Mouse (Mus musculus) left cerebral cortex, adult 2 months (tissue): ENCODE data around the gene Smarcc1. TPM values are rescaled to one million over a fixed set of nuclear protein-coding genes. Genes with fewer than 3 reads are reported as not detected.

Experiments
- DNase-seq, 2 experiments: peaks; one replicate each; pipeline ENCODE4 v3.0.0; 2021 to 2022; ENCODE audit warnings: low spot score in 2 of 2, mixed read lengths in 1 of 2; ENCODE audit errors: extremely low spot score in 1 of 2
- H3K27ac ChIP-seq: fragments of 200-600 bp; 2 replicates; pipeline ENCODE4 v1.8.1; 2022
- H3K4me3 ChIP-seq: fragments of 200-600 bp; 2 replicates; pipeline ENCODE4 v1.8.1; 2022
- CTCF ChIP-seq: fragments of 200-600 bp; IDR thresholded peaks from 2 replicates; pipeline ENCODE4 v1.8.1; 2022; ENCODE audit warnings: antibody characterized with exemption, mild to moderate bottlenecking, moderate library complexity
- intact Hi-C: fragments of 180-260 bp; cut with DNase I; formaldehyde crosslinking; loops from one replicate; pipeline ENCODE4 v1.15.1; 2025
- total RNA-seq, 2 experiments: library from RNA; stranded (reverse); gene quantifications; 2 replicates each; pipeline ENCODE4 v1.2.3; 2021

Smarcc1 gene
- total RNA-seq, 2 experiments from 2014 or later: 68.6 to 74.8 TPM

GRCm38 (mm10) chr9:110245590-110246320 lies 128.2 kb downstream of the Smarcc1 start:
- peak; percentile 60 to 71 for DNase-seq
- intact Hi-C loops: loop anchor here (1.0 to 2.0 kb wide), 2 partner anchors 39 to 47 kb away; no protein-coding TSS in a partner anchor
- TF ChIP-seq CTCF: no peak

GRCm38 (mm10) chr9:110246321-110246640 lies 128.8 kb downstream of the Smarcc1 start:
- no peak for TF ChIP-seq CTCF

More at GRCm38 (mm10) chr9:110245590-110246320, 128.2 kb downstream of the Smarcc1 start:
- Histone ChIP-seq H3K27ac (peak overlapping the region; percentile 93), H3K4me3 (peak overlapping the region; percentile 72)

GRCm38 (mm10) chr9:110247049-110247448 lies 129.5 kb downstream of the Smarcc1 start:
- Histone ChIP-seq H3K27ac (peak overlapping the region; percentile 91), H3K4me3 (peak overlapping the region; percentile 72)
- no peak for DNase-seq
- intact Hi-C loops: no loop called here
- no peak for TF ChIP-seq CTCF

More at GRCm38 (mm10) chr9:110246321-110246640, 128.8 kb downstream of the Smarcc1 start:
- DNase-seq: peak in 1 of 2 experiments; percentile 35
- Histone ChIP-seq H3K4me3 (peak overlapping the region; percentile 72), H3K27ac (peak overlapping the region; percentile 91)
- intact Hi-C loops: no loop called here

GRCm38 (mm10) chr9:110248861-110249260 lies 131.4 kb downstream of the Smarcc1 start:
- intact Hi-C loops: no loop called here
- Histone ChIP-seq H3K27ac (peak overlapping the region; percentile 85), H3K4me3 (no peak overlapping the region)
- TF ChIP-seq CTCF: no peak
- DNase-seq: no peak

GRCm38 (mm10) chr9:110249823-110250543 lies 132.5 kb downstream of the Smarcc1 start:
- TF ChIP-seq CTCF: no peak
- peak overlapping the region; percentile 85 for H3K27ac ChIP-seq
- peak overlapping the region; percentile 23 for H3K4me3 ChIP-seq
- DNase-seq: peak; percentile 43 to 65
- intact Hi-C loops: no loop called here

GRCm38 (mm10) chr9:110250776-110251175 lies 133.3 kb downstream of the Smarcc1 start:
- TF ChIP-seq CTCF: no peak
- Histone ChIP-seq H3K4me3 (peak overlapping the region; percentile 22), H3K27ac (peak overlapping the region; percentile 85)
- intact Hi-C loops: no loop called here
- peak in 1 of 2 experiments; percentile 32 for DNase-seq

- no peak for TF ChIP-seq CTCF
- DNase-seq: no peak
- Histone ChIP-seq H3K27ac (peak overlapping the region; percentile 66), H3K4me3 (no peak overlapping the region)
- intact Hi-C loops: no loop called here
Measured at GRCm38 (mm10) chr9:110255407-110256019, 138.0 kb downstream of the Smarcc1 start.

GRCm38 (mm10) chr9:110258646-110259045 lies 141.1 kb downstream of the Smarcc1 start:
- intact Hi-C loops: no loop called here
- TF ChIP-seq CTCF: no peak
- no peak overlapping the region for H3K27ac ChIP-seq

GRCm38 (mm10) chr9:110259118-110259517 lies 141.6 kb downstream of the Smarcc1 start:
- intact Hi-C loops: no loop called here
- H3K27ac ChIP-seq: no peak overlapping the region
- no peak overlapping the region for H3K4me3 ChIP-seq
- DNase-seq: no peak
- TF ChIP-seq CTCF: no peak

More at GRCm38 (mm10) chr9:110258646-110259045, 141.1 kb downstream of the Smarcc1 start:
- H3K4me3 ChIP-seq: no peak overlapping the region
- DNase-seq: no peak

GRCm38 (mm10) chr9:110263181-110263580 lies 145.7 kb downstream of the Smarcc1 start:
- intact Hi-C loops: no loop called here
- no peak overlapping the region; the same call in 1 of the 2 replicates for H3K27ac ChIP-seq
- TF ChIP-seq CTCF: no peak
- H3K4me3 ChIP-seq: no peak overlapping the region
- no peak for DNase-seq

GRCm38 (mm10) chr9:110264991-110265390 lies 147.5 kb downstream of the Smarcc1 start:
- no peak for DNase-seq
- intact Hi-C loops: no loop called here
- no peak for TF ChIP-seq CTCF
- Histone ChIP-seq H3K4me3 (no peak overlapping the region), H3K27ac (no peak overlapping the region)

GRCm38 (mm10) chr9:110268416-110268815 lies 150.9 kb downstream of the Smarcc1 start:
- no peak for TF ChIP-seq CTCF
- intact Hi-C loops: no loop called here
- DNase-seq: no peak
- H3K27ac ChIP-seq: peak overlapping the region; percentile 11; the same call in 1 of the 2 replicates
- H3K4me3 ChIP-seq: no peak overlapping the region
